Mouse (Mus musculus) ovary, adult 18-20 months (tissue): ENCODE data around the gene Cry2.
A peak's percentile ranks its signal among the peaks of the same experiment; 100 is the strongest.

Experiments
- DNase-seq: peaks from one replicate; pipeline ENCODE4 v3.0.0; 2022; ENCODE audit warnings: low spot score, mixed read lengths

Gene Cry2

GRCm38 (mm10) chr2:92388081-92388517, 45.7 kb downstream of the Cry2 start:
- no peak for DNase-seq

GRCm38 (mm10) chr2:92387646-92388045, 46.2 kb downstream of the Cry2 start:
- no peak for DNase-seq

GRCm38 (mm10) chr2:92386821-92387570, 46.8 kb downstream of the Cry2 start:
- DNase-seq, result no peak

GRCm38 (mm10) chr2:92385113-92386051, 48.5 kb downstream of the Cry2 start:
- no peak for DNase-seq

- DNase-seq, result no peak
These were observed 49.7 kb downstream of the Cry2 start for GRCm38 (mm10) chr2:92384101-92384500.

- no peak for DNase-seq
These were observed 51.1 kb downstream of the Cry2 start for GRCm38 (mm10) chr2:92382759-92383158.

GRCm38 (mm10) chr2:92381901-92382588, 51.8 kb downstream of the Cry2 start, which contains the start of gene 1700029I15Rik:
TSS of gene 1700029I15Rik (plus strand) at chr2:92382538.
- no peak for DNase-seq

- DNase-seq, result no peak
These were observed 52.7 kb downstream of the Cry2 start for GRCm38 (mm10) chr2:92381161-92381560.

GRCm38 (mm10) chr2:92380495-92381050, 53.3 kb downstream of the Cry2 start:
- no peak for DNase-seq

- no peak for DNase-seq
These were observed 53.9 kb downstream of the Cry2 start for GRCm38 (mm10) chr2:92379783-92380494.

GRCm38 (mm10) chr2:92377320-92377719, 56.5 kb downstream of the Cry2 start:
- DNase-seq, result no peak

- no peak for DNase-seq
These were observed 57.5 kb downstream of the Cry2 start for GRCm38 (mm10) chr2:92376300-92376699.

GRCm38 (mm10) chr2:92375788-92376187, 58.1 kb downstream of the Cry2 start:
- no peak for DNase-seq

- DNase-seq, result peak; percentile 99
These were observed 58.7 kb downstream of the Cry2 start for GRCm38 (mm10) chr2:92375099-92375623.

GRCm38 (mm10) chr2:92374514-92374913, 59.3 kb downstream of the Cry2 start, which contains the start of the genes Pex16 and Large2:
TSS of gene Pex16 (plus strand) at chr2:92374676.
TSS of gene Large2 (minus strand) at chr2:92374869.
- DNase-seq, result no peak

GRCm38 (mm10) chr2:92373437-92373813, 60.4 kb downstream of the Cry2 start:
- DNase-seq, result no peak

- peak; percentile 61 for DNase-seq
These were observed 60.9 kb downstream of the Cry2 start for GRCm38 (mm10) chr2:92372767-92373436.

- DNase-seq, result no peak
These were observed 61.7 kb downstream of the Cry2 start for GRCm38 (mm10) chr2:92371971-92372690.
